Mouse (Mus musculus) cortical plate, adult 2 months (tissue): ENCODE data around the gene Tpm4.

Experiments
- CTCF ChIP-seq: fragments of 200-500 bp; IDR thresholded peaks from 2 replicates; pipeline ENCODE4 v1.5.1; 2011; ENCODE audit warnings: mild to moderate bottlenecking, control low read depth, low read length; ENCODE audit not compliant: insufficient read depth; ENCODE audit errors: extremely low read depth
- POLR2A ChIP-seq: fragments of 200-500 bp; IDR thresholded peaks from 2 replicates; pipeline ENCODE4 v1.6.1; 2011; ENCODE audit warnings: mild to moderate bottlenecking, low read length, control low read depth; ENCODE audit not compliant: insufficient read depth; ENCODE audit errors: extremely low read depth

GRCm38 (mm10) chr8:72105165-72105564, 29.6 kb upstream of the Tpm4 start:
- no peak for TF ChIP-seq CTCF
- TF ChIP-seq POLR2A: no peak
